Mouse (Mus musculus) embryonic facial prominence, embryonic 12.5 days (tissue): Measurements from ENCODE around the gene Siglece. TPM values are rescaled to one million over a fixed set of nuclear protein-coding genes. Genes with fewer than 3 reads are reported as not detected.

Experiments
- ATAC-seq: fragments of 200-750 bp; cut with Nextera tagmentation; 2 replicates; pipeline ENCODE4 v1.8.0; 2017; ENCODE audit not compliant: insufficient number of reproducible peaks, insufficient read depth, low FRiP score, low TSS enrichment
- H3K27ac ChIP-seq: fragments of 300-500 bp; sonication (generic); 2 replicates; pipeline ENCODE4 v1.5.1; 2016; ENCODE audit warnings: mild to moderate bottlenecking
- H3K27me3 ChIP-seq: fragments of 300-500 bp; sonication (generic); 2 replicates; pipeline ENCODE4 v1.6.1; 2016; ENCODE audit warnings: mild to moderate bottlenecking, moderate library complexity
- H3K36me3 ChIP-seq: fragments of 300-500 bp; sonication (generic); 2 replicates; pipeline ENCODE4 v1.6.1; 2016; ENCODE audit warnings: mild to moderate bottlenecking
- H3K4me1 ChIP-seq: fragments of 300-500 bp; sonication (generic); 2 replicates; pipeline ENCODE4 v1.6.1; 2016
- H3K4me2 ChIP-seq: fragments of 300-500 bp; sonication (generic); replicated peaks from 2 replicates; pipeline ENCODE4 v1.6.1; 2016; ENCODE audit warnings: mild to moderate bottlenecking, moderate library complexity
- H3K4me3 ChIP-seq: fragments of 300-500 bp; sonication (generic); 2 replicates; pipeline ENCODE4 v1.5.1; 2016; ENCODE audit warnings: mild to moderate bottlenecking
- H3K9ac ChIP-seq: fragments of 300-500 bp; sonication (generic); 2 replicates; pipeline ENCODE4 v1.6.1; 2016; ENCODE audit warnings: mild to moderate bottlenecking, moderate library complexity
- H3K9me3 ChIP-seq: fragments of 300-500 bp; sonication (generic); 2 replicates; pipeline ENCODE4 v1.6.1; 2016; ENCODE audit warnings: mild to moderate bottlenecking, moderate library complexity
- WGBS: fragments of 180-500 bp; shearing (Covaris S2); methylation state at CpG from one replicate; pipeline ENCODE4 v1.1.7; 2016; 5-methylcytosine and 5-hydroxymethylcytosine counted together
- polyA plus RNA-seq: library from polyadenylated mRNA; unstranded; fragments of >200 nt; fragmentation: Nextera tagmentation; extraction: Ambion mirVana; gene quantifications from 2 replicates; pipeline ENCODE4 v1.2.1, GENCODE M21; 2016

Gene Siglece
- polyA plus RNA-seq, 1 experiment from 2014 or later = 0.31 TPM

GRCm38 (mm10) chr7:43625065-43625464, 34.9 kb downstream of the Siglece start:
- no peak for ATAC-seq
- Histone ChIP-seq H3K4me1 (no peaks in the 10 kb centered on the region), H3K9ac (no peak overlapping the region), H3K36me3 (no peaks in the 10 kb centered on the region), H3K27me3 (no peaks in the 10 kb centered on the region), H3K9me3 (no peaks in the 10 kb centered on the region), H3K4me2 (no peak overlapping the region), H3K4me3 (no peak overlapping the region), H3K27ac (no peak overlapping the region)
- WGBS = 51% methylated on average over 3 of the region's 3 CpGs

- Histone ChIP-seq H3K27ac (no peak overlapping the region), H3K4me3 (no peak overlapping the region), H3K27me3 (no peaks in the 10 kb centered on the region), H3K9ac (no peak overlapping the region), H3K4me2 (no peak overlapping the region), H3K36me3 (no peaks in the 10 kb centered on the region), H3K9me3 (no peaks in the 10 kb centered on the region), H3K4me1 (no peaks in the 10 kb centered on the region)
- no peak for ATAC-seq
- WGBS = 12% methylated on average over 10 of the region's 10 CpGs
Observed at GRCm38 (mm10) chr7:43623819-43624218, 36.1 kb downstream of the Siglece start.

GRCm38 (mm10) chr7:43622927-43623326, 37.0 kb downstream of the Siglece start:
- no peak overlapping the region for H3K27ac ChIP-seq
- no peaks in the 10 kb centered on the region for H3K4me1 ChIP-seq
- no peak overlapping the region for H3K9ac ChIP-seq
- no peaks in the 10 kb centered on the region for H3K9me3 ChIP-seq
- H3K36me3 ChIP-seq = no peaks in the 10 kb centered on the region
- no peak for ATAC-seq
- WGBS = 77% methylated on average over 7 of the region's 7 CpGs
- no peak overlapping the region for H3K4me3 ChIP-seq
- no peak overlapping the region for H3K4me2 ChIP-seq
- H3K27me3 ChIP-seq = no peaks in the 10 kb centered on the region

- H3K36me3 ChIP-seq = no peaks in the 10 kb centered on the region
- H3K4me3 ChIP-seq = no peak overlapping the region
- no peaks in the 10 kb centered on the region for H3K27me3 ChIP-seq
- WGBS = 86% methylated on average over 14 of the region's 14 CpGs
- no peak overlapping the region for H3K4me2 ChIP-seq
- no peak overlapping the region for H3K9ac ChIP-seq
- no peak for ATAC-seq
- H3K4me1 ChIP-seq = no peaks in the 10 kb centered on the region
- H3K27ac ChIP-seq = no peak overlapping the region
- no peaks in the 10 kb centered on the region for H3K9me3 ChIP-seq
Observed at GRCm38 (mm10) chr7:43613816-43614551, 46.0 kb downstream of the Siglece start.

GRCm38 (mm10) chr7:43608316-43608824, 51.6 kb downstream of the Siglece start:
- no peaks in the 10 kb centered on the region for H3K36me3 ChIP-seq
- no peaks in the 10 kb centered on the region for H3K4me1 ChIP-seq
- no peak overlapping the region for H3K4me2 ChIP-seq
- ATAC-seq = no peak
- 81% methylated on average over 7 of the region's 7 CpGs for WGBS
- no peak overlapping the region for H3K9ac ChIP-seq
- 0 out of 2 replicates have a peak, but pooled peaks cover 5% of the 10 kb centered on the region for H3K27me3 ChIP-seq
- H3K4me3 ChIP-seq = no peak overlapping the region
- no peaks in the 10 kb centered on the region for H3K9me3 ChIP-seq
- no peak overlapping the region for H3K27ac ChIP-seq

GRCm38 (mm10) chr7:43607743-43608287, 52.1 kb downstream of the Siglece start:
- H3K4me2 ChIP-seq = peak overlapping the region; percentile 81; the same call in 1 of the 2 replicates
- ATAC-seq = no peak
- 0 out of 2 replicates have a peak, but pooled peaks cover 5% of the 10 kb centered on the region for H3K27me3 ChIP-seq
- no peak overlapping the region for H3K27ac ChIP-seq
- no peak overlapping the region for H3K9ac ChIP-seq
- H3K4me3 ChIP-seq = peak overlapping the region; percentile 40; the same call in 1 of the 2 replicates
- no peaks in the 10 kb centered on the region for H3K36me3 ChIP-seq
- H3K9me3 ChIP-seq = no peaks in the 10 kb centered on the region
- 56% methylated on average over 5 of the region's 5 CpGs for WGBS
- H3K4me1 ChIP-seq = no peaks in the 10 kb centered on the region

- Histone ChIP-seq H3K36me3 (no peaks in the 10 kb centered on the region), H3K4me1 (no peaks in the 10 kb centered on the region), H3K9me3 (no peaks in the 10 kb centered on the region), H3K27me3 (0 out of 2 replicates have a peak, but pooled peaks cover 5% of the 10 kb centered on the region), H3K9ac (no peak within 1 kb of the TSS), H3K4me2 (peak within 1 kb of the TSS; percentile 81), H3K27ac (no peak within 1 kb of the TSS), H3K4me3 (peak within 1 kb of the TSS; percentile 40)
- WGBS = 14% methylated on average over 41 of the region's 41 CpGs
- ATAC-seq = peak; percentile 81
Observed at GRCm38 (mm10) chr7:43606896-43607742, 52.8 kb downstream of the Siglece start, which contains the start of gene Zfp819. TSS of gene Zfp819 (plus strand) at chr7:43607169.

- WGBS = 42% methylated on average over 5 of the region's 5 CpGs
- Histone ChIP-seq H3K9me3 (no peaks in the 10 kb centered on the region), H3K36me3 (no peaks in the 10 kb centered on the region), H3K4me1 (0 out of 2 replicates have a peak, but pooled peaks cover 3% of the 10 kb centered on the region), H3K4me2 (no peak overlapping the region), H3K9ac (no peak overlapping the region), H3K27me3 (no peaks in the 10 kb centered on the region), H3K27ac (no peak overlapping the region), H3K4me3 (no peak overlapping the region)
- ATAC-seq = no peak
Observed at GRCm38 (mm10) chr7:43601884-43602283, 58.1 kb downstream of the Siglece start.

Other genes with a start within 250 kb of the Siglece start
- 1.9 and 3.9 TPM in 2 replicates for gene Lim2, start 232.5 kb downstream of the Siglece start, polyA plus RNA-seq
- gene Nkg7, start 223.1 kb downstream of the Siglece start, polyA plus RNA-seq = 0.27 and 0.37 TPM in 2 replicates
- gene Cldnd2, start 219.4 kb downstream of the Siglece start, polyA plus RNA-seq = not detected in 2 replicates
- 237 and 240 TPM in 2 replicates for gene Etfb, start 216.1 kb downstream of the Siglece start, polyA plus RNA-seq
- gene Gm45233, start 216.0 kb downstream of the Siglece start, polyA plus RNA-seq = 0.38 and 0.90 TPM in 2 replicates
- 5.2 and 6.7 TPM in 2 replicates for gene Vsig10l, start 197.0 kb downstream of the Siglece start, polyA plus RNA-seq
- gene Iglon5, start 170.1 kb downstream of the Siglece start, polyA plus RNA-seq = 1.9 and 2.0 TPM in 2 replicates
- gene 4931406B18Rik, start 154.2 kb downstream of the Siglece start, polyA plus RNA-seq = not detected in 2 replicates
- gene Cd33, start 115.7 kb downstream of the Siglece start, polyA plus RNA-seq = 0.66 and 1.1 TPM in 2 replicates
- 6.1 and 6.5 TPM in 2 replicates for gene Zfp658, start 97.9 kb downstream of the Siglece start, polyA plus RNA-seq
- 15.1 and 16.5 TPM in 2 replicates for gene Zfp719, start 80.6 kb downstream of the Siglece start, polyA plus RNA-seq
- 0.31 and 0.56 TPM in 2 replicates for gene Zfp819, start 53.0 kb downstream of the Siglece start, polyA plus RNA-seq
- not detected in 2 replicates for gene Ceacam18, start 25.5 kb downstream of the Siglece start, polyA plus RNA-seq
- 16.6 and 18.1 TPM in 2 replicates for gene Ctu1, start 11.9 kb upstream of the Siglece start, polyA plus RNA-seq
- not detected in 2 replicates for gene Klk14, start 30.3 kb upstream of the Siglece start, polyA plus RNA-seq
- gene Klk13, start 52.4 kb upstream of the Siglece start, polyA plus RNA-seq = 0.36 and 0.73 TPM in 2 replicates
- gene Klk12, start 108.7 kb upstream of the Siglece start, polyA plus RNA-seq = not detected in 2 replicates
- gene Klk11, start 114.4 kb upstream of the Siglece start, polyA plus RNA-seq = 0.13 and 0.27 TPM in 2 replicates
- gene Klk10, start 120.9 kb upstream of the Siglece start, polyA plus RNA-seq = 0.46 and 0.87 TPM in 2 replicates
- 0.14 TPM in 1 of 2 replicates, not detected in the other for gene Klk9, start 131.7 kb upstream of the Siglece start, polyA plus RNA-seq
- 14.5 and 17.2 TPM in 2 replicates for gene Klk8, start 137.4 kb upstream of the Siglece start, polyA plus RNA-seq
- not detected in 2 replicates for gene Klk7, start 151.1 kb upstream of the Siglece start, polyA plus RNA-seq
- 0.20 and 0.24 TPM in 2 replicates for gene Klk6, start 164.3 kb upstream of the Siglece start, polyA plus RNA-seq
- gene Klk5, start 181.8 kb upstream of the Siglece start, polyA plus RNA-seq = 0.18 TPM in 1 of 2 replicates, not detected in the other
- 0.38 TPM in 1 of 2 replicates, not detected in the other for gene Klk4, start 221.0 kb upstream of the Siglece start, polyA plus RNA-seq